Mouse (Mus musculus) MEL-GATA-1-ER (cell line): ENCODE results near the gene Usp12.
"Not testable (repeated sequence)": the region's sequence is repeated elsewhere in the genome, so short reads cannot be mapped to it uniquely, and the experiment has no call there.

Experiments
- DNase-seq: peaks from one replicate; pipeline ENCODE4 v3.0.0-alpha.2; 2012; ENCODE audit warnings: low read depth; ENCODE audit errors: extremely low read depth

Usp12 gene

DNA sequence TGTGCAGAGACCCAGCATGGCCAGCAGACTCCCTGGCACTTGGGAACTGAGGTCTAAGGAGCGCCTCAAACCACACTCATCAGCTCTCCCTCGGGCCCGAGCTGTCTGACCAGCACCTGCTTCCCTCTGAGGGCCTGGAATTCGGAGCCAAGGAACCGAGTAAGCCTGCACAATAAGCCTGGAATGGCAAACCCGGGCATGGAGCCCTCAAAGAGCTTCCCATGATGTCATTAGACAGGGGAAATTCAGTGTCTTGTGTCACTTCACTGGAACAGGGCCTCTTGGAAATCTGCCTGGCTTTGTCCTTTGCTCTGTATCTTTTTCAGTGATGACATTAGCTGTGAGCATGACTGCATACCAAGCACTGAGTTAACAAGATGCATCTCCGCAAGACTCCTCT lies 44.5 kb downstream of the Usp12 start:
- no peak for DNase-seq

- peak; percentile 10 for DNase-seq
Measured at GRCm38 (mm10) chr5:146749857-146750256, 44.9 kb downstream of the Usp12 start.

- DNase-seq = no peak
Measured at GRCm38 (mm10) chr5:146736970-146737495, 57.8 kb downstream of the Usp12 start.

DNA sequence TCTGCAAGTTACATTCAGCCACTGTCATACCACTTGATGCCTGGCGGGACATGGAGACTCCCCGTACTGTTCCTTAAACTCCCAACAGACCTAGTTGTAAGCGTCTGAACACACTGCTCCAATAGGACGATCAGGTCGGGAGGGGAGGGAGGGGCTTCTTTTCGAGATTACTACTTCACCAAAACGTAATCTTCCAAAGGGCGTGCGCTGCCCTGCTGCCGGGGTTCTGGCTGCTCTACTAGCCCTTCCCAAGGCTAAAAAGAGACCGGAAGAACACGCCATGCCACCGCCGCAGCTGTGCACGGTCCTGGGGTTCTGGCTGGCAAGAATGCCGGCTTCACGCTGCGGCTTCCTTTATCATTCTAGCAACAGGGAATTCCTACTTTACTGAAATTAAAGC lies 58.5 kb downstream of the Usp12 start:
- DNase-seq = no peak

GRCm38 (mm10) chr5:146735054-146735453 lies 59.8 kb downstream of the Usp12 start:
- DNase-seq = not testable (repeated sequence)

DNA sequence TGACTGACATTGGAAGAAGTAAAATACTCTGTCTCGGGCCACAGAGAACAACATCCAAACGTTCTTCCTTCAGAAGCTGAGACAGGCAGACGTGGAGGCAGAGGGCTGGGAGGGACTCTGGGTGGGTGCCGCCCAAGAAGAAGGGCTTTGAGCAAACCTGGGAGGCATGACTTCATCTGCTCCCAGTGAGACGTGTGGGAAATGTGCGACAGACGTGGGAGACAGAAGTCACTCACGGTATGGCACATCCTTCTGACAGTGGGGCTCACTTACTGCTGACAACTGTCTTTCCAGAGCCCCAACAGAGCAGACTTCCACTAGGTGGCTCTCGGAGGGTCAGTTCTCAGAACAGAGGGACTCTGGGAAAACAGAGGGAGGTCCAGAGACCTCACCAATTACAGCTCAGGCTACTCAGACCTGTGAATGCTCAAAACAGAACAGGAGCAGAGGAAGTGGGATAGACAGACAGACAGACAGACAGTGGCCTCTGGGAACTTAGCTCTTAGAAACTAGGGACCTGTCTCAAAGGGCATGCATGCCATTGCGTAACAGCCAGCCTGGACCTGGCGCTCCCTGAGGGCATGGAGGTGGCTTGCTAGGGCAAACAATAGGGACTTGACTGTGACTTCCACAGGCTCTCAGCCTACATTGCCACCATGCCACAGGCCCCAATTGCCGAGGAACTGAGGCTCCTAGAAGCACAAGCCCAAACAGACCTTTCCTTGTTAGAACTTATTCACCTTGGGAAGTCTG lies 60.7 kb downstream of the Usp12 start:
- DNase-seq = no peak

GRCm38 (mm10) chr5:146733372-146733771 lies 61.4 kb downstream of the Usp12 start:
- no peak for DNase-seq

DNA sequence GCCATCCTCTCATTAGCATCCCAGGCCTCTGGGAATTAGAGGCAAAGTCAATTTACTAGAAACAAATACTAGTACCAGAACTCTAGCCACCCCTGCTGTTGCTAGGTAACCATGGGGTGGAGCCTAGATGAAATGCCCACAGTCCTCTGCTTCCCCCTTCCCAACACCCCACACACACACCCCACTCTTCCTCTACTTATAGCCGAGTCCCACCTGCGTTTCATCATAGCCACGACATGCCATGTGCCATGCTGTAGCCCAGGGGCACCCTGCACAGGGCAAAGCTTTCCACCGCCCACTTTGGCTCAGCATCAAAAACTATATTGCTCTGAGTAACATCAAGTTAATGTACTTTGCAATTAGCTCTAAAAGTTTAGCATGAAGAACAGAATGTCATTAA lies 67.8 kb downstream of the Usp12 start:
- DNase-seq = no peak

DNA sequence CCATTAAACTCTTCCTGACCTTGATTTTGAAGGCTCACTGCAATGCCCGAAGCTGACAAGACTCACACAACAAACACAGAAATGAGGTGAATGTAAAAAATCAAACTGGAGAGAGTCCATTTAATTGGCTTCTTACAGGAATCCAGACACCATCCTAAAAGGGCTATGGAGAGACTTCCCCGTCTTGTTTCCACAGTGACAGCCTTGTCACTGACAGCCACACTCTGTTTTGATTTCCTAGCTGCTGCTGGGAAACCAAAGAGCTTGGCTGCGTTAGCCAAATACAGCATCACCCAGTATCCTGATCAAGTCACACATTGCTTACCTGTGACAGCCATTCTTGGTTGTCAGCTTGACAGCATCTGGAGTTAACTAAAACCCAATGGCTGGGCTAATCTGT lies 69.8 kb downstream of the Usp12 start:
- no peak for DNase-seq

- no peak for DNase-seq
Measured at GRCm38 (mm10) chr5:146723452-146723851, 71.4 kb downstream of the Usp12 start.

DNA sequence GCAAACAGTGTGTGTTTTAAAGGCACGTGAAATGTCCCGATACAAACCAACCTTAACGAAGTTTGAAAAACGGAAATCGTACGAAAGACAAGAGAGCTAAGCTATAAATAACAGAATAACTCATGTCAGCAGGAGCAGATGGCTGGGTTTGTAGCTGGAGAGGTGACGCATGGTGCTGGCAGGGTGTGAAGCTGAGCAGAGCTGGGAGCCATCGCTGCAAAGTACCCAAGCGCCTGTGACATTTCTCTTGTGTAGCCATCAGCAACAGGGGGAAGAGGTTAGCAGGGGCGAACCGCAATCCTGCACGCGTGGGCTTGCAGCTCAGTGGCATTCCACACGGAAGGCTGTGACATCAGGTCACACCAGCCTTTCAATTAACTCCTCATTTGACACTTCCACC lies 72.6 kb downstream of the Usp12 start:
- no peak for DNase-seq

GRCm38 (mm10) chr5:146719584-146720356 lies 75.0 kb downstream of the Usp12 start:
- no peak for DNase-seq

GRCm38 (mm10) chr5:146713836-146714235 lies 81.0 kb downstream of the Usp12 start:
- DNase-seq = no peak

DNA sequence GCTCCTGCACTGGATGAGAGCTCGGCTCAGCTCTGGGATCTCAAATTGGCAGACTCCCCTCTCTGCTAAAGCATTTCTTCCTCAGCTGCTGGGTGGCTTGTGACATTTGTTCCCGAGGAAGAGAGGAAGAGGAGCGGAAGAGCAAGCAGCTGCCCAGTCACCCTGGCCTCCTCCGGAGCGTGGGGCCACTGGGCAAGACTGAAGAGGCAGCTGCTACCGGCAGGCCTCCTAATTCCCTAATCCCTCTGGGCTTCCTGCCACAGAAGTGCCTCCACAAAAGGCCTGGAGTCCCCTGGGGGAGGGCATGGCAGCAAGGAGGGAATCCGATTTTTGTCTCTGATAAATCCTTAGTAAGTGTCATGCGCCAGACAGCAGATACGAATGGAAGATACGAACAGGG lies 81.7 kb downstream of the Usp12 start:
- no peak for DNase-seq

DNA sequence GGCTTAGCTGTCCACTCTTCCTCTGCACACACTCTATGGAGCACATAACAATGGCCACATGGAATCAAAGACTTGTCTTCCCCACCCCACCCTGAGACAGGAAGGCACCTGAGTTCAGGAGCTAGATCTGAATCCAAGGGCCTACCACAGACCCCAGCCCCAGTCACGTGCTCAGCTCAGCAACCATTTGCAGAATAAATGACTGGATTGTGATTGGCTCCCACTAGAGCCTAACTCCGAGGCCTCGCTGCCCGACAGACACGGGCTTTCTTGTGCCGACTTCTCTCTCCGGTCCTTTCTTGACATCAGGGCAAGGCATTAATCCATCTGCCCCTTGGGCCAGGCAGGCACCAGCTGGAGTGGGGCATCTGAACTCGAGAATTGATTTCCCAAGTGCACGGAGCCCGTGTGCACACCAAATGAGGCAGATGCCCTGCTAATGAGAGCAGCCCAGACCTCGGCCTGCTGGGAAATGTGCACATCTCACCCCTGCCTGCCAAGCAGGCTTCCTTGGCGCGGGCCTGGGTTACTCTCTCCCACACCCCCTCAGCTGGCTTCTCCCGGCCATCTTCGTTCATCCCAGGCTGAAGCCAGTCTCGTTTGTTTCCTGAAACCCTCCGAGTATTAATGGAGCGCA lies 82.4 kb downstream of the Usp12 start:
- no peak for DNase-seq

DNA sequence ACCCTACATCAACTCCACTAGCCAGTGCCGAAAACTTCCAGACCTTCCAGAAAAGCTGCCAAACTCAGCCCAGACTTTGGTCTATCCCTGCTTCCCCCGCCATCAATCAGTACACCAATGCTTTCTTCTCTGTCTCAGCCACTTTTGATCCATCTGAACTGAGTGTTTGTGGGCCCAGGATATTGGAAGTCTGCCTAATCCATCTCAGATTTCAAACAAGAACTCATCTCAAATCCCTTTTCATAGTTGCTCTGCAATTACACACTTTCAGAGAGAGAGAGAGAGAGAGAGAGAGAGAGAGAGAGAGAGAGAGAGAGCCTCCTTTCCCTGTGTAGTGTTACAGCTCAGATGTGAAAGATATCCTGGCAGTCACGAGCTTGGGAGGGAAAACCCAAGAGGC lies 85.4 kb downstream of the Usp12 start:
- no peak for DNase-seq

DNA sequence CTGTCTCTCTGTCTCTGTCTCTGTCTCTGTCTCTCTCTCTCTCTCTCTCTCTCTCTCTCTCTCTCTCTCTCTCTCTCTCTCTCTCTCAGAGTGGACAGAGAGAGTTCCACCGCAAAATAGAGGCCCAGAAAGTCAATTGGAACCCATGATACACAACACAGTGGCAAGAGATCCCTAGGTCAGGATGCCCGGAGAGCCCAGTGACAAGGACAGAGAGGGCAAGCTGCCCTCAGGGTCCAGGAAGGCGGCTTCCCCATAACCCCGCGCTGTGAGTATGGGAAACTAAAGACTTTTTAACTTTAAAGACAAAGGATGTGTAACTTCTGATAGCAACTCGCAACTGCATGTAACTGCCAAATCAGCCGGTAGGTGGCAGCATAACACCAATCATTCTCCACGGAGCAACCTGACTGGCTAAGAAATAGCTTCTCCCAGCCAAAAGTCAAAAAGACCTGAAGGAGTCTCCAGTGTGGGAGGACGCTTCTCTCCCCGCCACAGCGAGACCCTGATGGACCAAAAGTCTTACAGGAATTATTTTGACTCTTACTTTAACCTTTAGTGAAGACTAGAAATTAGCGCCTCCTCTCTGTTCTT lies 88.9 kb downstream of the Usp12 start:
- peak; percentile 92 for DNase-seq

DNA sequence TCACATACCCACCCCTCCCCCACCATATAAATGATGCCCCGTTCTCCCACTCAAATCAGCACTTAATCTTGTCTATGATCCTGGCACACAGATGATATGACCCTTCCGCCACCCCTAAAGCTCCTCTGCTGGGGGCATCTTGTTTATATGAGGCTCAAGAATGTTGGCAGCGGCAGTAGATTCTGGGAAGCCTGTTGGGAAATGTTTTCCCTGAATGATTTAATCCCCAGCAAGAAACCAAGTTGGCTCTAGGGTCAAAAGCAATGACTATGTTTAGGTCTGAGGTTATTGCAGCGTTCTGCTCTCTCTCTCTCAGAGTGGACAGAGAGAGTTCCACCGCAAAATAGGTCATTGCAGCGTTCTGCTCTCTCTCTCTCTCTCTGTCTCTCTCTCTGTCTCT lies 89.4 kb downstream of the Usp12 start:
- DNase-seq = no peak

- DNase-seq = peak; percentile 55
Measured at GRCm38 (mm10) chr5:146704241-146704640, 90.6 kb downstream of the Usp12 start.

GRCm38 (mm10) chr5:146703710-146704121 lies 91.1 kb downstream of the Usp12 start:
- DNase-seq = peak; percentile 100

- no peak for DNase-seq
Measured at GRCm38 (mm10) chr5:146700099-146700498, 94.7 kb downstream of the Usp12 start.
